Mouse (Mus musculus) heart, adult 18-20 months (tissue): ENCODE data around the gene Icam1. TPM values are rescaled to one million over a fixed set of nuclear protein-coding genes. Genes with fewer than 3 reads are reported as not detected.
"Not testable (repeated sequence)": the region's sequence is repeated elsewhere in the genome, so short reads cannot be mapped to it uniquely, and the experiment has no call there.

Experiments used
- DNase-seq, 2 experiments: peaks; one replicate each; pipeline ENCODE4 v3.0.0; 2021 to 2022; ENCODE audit warnings: mixed read lengths in 1 of 2
- total RNA-seq, 2 experiments: library from RNA; stranded (reverse); gene quantifications; 2 replicates each; pipeline ENCODE4 v1.2.3; 2021

Icam1 gene
- total RNA-seq, 2 experiments from 2014 or later = 8.7 to 9.1 TPM

DNA sequence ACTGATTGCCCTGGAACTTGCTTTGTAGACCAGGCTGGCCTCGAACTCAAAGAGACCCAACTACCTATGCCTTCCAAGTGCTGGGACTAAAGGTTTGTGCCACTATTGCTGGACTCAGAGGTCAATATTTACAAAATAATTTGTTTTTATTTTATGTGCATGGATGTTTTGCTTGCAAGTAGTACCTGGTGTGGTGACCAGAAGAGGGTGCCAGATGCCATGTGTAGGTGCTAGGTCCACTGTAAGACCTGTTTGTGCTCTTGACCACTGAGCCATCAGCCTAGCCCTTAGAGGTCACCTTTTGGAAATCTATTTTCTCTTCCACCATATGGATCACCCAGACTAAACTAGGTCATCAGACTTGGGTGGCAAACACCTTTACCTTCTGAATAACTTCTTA is 6.9 kb downstream of the Icam1 start:
- no peak for DNase-seq

DNA sequence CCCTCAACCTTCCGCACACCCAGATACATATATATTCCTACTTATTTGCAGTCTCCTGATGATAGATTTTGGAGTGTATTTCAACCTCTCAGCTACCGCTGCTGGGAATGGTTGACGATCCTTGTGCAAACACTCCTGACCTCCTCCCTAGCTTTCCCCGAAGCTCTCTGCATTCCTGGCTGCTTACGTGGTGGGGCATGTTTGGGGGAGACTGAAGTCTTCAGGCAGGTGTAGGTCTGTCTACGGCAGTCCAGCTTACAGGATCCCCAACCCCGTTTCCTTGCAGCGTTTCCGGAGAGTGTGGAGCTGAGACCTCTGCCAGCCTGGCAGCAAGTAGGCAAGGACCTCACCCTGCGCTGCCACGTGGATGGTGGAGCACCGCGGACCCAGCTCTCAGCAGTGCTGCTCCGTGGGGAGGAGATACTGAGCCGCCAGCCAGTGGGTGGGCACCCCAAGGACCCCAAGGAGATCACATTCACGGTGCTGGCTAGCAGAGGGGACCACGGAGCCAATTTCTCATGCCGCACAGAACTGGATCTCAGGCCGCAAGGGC is 9.5 kb downstream of the Icam1 start:
- DNase-seq = no peak

DNA sequence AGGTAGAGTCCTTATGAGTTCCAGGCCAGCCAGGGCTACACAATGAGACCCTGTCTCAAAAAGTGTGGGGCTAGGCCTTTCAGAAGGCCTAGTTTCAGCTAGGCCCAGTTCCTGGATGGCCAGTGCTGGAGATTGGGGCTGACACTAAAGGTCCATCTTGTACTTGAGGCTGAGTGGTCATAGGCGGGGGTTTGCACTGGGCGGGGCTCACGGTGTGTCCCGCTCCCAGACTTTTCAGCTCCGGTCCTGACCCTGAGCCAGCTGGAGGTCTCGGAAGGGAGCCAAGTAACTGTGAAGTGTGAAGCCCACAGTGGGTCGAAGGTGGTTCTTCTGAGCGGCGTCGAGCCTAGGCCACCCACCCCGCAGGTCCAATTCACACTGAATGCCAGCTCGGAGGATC is 11.1 kb downstream of the Icam1 start:
- no peak for DNase-seq

- DNase-seq = no peak
Measured at GRCm38 (mm10) chr9:21027774-21028290, 12.0 kb downstream of the Icam1 start.

- DNase-seq = no peak
Measured at GRCm38 (mm10) chr9:21028560-21029110, 12.8 kb downstream of the Icam1 start.

DNA sequence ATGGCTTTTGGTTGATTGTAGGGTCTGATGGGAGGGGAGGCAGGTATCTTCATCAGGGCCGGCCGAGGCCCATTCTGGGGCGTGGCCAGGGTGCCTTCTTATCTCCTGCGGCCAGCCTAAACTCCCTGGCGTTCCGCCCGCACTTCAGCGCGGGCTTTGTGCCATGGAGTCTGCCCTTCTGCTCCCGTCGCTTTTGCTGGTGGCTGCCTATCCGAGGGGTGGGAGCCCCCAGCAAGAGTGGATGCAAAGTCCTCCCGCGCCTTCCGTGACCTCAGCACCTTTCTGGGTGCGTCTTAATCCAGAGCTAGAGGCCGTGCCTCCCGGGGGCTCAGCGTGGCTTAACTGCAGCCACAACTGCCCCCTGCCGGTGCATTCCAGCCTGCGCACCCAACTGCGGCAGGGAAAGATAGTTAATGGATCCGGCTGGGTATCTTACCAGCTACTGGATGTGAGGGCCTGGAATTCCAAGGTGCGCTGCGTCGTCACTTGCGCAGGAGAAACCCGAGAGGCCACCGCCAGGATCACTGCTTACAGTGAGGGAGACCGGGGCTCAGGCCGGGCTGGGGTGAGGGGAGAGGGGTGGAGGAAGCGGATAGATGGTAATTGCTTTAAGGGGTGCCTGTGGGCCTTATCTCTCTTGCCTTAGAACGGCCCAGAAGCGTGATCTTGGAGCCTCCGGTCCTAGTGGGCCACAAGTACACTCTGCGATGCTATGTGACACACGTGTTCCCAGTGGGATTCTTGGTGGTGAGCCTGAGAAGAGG is 13.7 kb downstream of the Icam1 start, which contains the start of gene Icam4:
Icam4 (plus strand) TSS at position 83 of the 764 bp plus-strand sequence.
- DNase-seq = peak; percentile 86 to 91

GRCm38 (mm10) chr9:21030055-21030600 is 14.3 kb downstream of the Icam1 start:
- no peak for DNase-seq

DNA sequence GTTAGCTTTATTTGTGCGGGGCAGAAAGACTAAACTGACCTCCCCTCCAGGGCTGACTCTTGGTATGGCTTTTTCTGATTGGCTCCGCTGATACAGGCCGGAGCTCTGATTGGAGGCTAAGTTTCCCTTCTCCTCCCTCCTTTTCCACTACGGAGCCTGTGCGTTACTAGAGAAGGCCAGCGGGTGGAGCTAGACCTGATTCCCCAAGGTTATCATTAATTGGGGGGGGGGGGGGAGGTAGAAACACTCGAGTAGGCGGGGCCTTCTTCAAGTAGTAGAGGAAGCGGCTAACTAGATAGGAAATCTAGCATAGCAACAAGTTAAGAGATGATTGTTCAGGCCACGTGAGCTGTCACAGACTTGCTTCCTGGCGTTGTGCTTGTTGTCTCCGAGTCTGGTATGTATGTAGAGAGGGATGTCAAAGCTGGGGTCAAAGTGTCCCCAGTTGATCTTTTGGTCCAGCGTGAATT is 15.0 kb downstream of the Icam1 start:
- DNase-seq = peak; percentile 88 to 94

- peak; percentile 78 to 82 for DNase-seq
Measured at GRCm38 (mm10) chr9:21031251-21031895, 15.6 kb downstream of the Icam1 start.

DNA sequence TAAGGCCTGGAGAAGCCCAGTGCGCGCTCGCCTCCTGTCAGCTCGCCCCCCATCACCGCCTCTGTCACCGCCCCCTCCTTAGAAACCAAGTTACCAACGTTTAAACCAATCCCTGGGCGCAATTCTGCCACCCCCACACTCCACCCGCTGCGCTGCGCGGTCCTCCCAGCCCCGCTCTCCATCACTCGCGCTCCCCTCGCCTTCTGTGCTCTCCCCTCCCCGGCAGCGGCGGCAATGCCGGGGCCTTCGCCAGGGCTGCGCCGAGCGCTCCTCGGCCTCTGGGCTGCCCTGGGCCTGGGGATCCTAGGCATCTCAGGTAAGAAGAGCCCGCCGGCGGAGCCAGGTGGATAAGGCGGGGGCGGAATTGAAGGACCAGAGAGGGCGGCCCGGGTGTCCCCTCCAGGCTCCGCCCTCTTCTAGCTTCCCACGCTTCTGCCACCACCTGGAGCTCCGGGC is 16.1 kb downstream of the Icam1 start, which contains the start of gene Icam5:
Icam5 (plus strand) TSS at position 178 of the 456 bp plus-strand sequence.
- DNase-seq = no peak

- DNase-seq = no peak
Measured at GRCm38 (mm10) chr9:21032491-21032890, 16.7 kb downstream of the Icam1 start.

DNA sequence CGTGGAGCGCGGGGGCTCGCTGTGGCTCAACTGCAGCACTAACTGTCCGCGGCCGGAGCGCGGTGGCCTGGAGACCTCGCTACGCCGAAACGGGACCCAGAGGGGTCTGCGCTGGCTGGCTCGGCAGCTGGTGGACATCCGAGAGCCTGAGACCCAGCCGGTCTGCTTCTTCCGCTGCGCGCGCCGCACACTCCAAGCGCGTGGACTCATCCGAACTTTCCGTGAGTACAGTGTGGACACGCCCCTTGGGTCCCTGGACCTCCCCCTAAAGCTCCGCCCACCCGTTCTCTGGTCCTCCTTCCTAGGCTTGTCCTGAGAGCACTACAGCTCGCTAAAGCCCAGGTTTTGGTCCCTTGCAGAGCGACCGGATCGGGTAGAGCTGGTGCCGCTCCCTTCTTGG is 17.4 kb downstream of the Icam1 start:
- DNase-seq = peak; percentile 91 to 92

DNA sequence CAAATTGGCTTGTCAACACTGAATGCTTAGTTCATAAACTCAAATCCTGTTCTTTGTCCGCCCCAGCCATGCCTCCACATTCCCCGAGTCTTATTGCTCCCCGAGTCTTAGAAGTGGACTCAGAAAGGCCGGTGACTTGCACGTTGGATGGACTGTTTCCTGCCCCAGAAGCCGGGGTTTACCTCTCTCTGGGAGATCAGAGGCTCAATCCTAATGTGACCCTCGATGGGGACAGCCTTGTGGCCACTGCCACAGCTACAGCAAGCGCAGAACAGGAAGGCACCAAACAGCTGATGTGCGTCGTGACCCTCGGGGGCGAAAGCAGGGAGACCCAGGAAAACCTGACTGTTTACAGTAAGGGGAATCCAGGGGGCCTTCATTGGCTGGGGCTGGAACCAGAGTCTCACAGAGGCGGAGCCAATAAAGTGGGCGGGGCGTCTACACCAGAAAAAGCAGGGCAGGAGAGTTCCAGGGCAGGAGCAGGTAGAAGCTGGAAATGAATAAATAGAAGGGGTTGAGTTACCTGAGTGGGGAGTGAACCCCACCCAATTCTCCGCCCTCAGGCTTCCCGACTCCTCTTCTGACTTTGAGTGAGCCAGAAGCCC is 18.8 kb downstream of the Icam1 start:
- no peak for DNase-seq

- DNase-seq = no peak
Measured at GRCm38 (mm10) chr9:21035586-21035985, 19.8 kb downstream of the Icam1 start.

- no peak for DNase-seq
Measured at GRCm38 (mm10) chr9:21036161-21036560, 20.4 kb downstream of the Icam1 start.

DNA sequence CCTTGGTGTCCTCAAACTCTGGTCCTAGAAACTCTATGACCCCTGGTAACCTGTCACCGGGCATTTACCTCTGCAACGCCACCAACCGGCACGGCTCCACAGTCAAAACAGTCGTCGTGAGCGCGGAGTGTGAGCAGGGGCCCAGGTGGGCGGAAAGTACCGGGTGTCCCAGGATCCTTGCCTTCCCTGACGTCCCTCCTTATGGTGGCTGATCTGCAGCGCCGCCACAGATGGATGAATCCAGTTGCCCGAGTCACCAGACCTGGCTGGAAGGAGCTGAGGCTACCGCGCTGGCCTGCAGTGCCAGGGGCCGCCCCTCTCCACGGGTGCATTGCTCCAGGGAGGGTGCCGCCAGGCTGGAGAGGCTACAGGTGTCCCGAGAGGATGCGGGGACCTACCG is 20.9 kb downstream of the Icam1 start:
- DNase-seq = no peak

GRCm38 (mm10) chr9:21037481-21037891 is 21.7 kb downstream of the Icam1 start:
- DNase-seq = peak in 1 of 2 experiments; percentile 43

DNA sequence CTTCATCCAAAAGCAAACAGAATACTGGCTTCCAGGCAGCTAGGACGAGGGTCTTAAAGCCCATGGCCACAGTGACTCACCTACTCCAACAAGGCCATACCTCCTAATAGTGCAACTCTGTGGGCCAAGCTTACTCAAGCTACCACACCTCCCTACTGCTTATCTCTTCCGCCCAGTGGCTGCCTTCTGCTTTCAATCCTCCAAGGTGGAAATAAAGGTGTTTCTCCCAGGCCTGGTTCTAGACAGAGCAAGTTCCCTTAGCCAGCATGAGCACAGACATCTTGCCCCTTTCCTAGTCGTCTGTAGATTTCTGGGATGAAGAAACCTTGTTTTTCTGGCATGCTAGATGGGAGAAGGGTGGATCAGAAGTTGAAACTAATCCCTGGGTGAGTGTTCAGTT is 24.0 kb downstream of the Icam1 start:
- DNase-seq = no peak

GRCm38 (mm10) chr9:21041308-21041707 is 25.5 kb downstream of the Icam1 start:
- DNase-seq = no peak

GRCm38 (mm10) chr9:21043563-21043962 is 27.8 kb downstream of the Icam1 start:
- DNase-seq = no peak

DNA sequence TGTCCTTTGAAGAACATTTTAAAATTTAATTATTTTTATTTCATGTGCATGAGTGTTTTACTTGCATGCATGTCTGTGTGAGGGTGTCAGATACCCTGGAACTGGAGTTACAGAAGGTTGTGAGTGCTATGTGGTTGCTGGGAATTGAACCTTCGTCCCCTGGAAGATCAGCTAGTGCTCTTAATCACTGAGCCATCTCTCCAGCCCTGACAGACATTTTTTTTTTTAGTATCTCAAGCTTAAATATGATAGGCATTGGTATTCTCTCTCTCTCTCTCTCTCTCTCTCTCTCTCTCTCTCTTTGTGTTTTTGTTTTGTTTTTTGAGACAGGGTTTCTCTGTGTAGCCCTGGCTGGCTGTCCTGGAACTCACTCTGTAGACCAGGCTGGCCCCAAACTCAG is 29.0 kb downstream of the Icam1 start:
- DNase-seq = not testable (repeated sequence)

- no peak for DNase-seq
Measured at GRCm38 (mm10) chr9:21045235-21045634, 29.4 kb downstream of the Icam1 start.
